Mouse (Mus musculus): ENCODE results near the gene Ddx25.
A peak's percentile ranks its signal among the peaks of the same experiment; 100 is the strongest.

Gene Ddx25

DNA sequence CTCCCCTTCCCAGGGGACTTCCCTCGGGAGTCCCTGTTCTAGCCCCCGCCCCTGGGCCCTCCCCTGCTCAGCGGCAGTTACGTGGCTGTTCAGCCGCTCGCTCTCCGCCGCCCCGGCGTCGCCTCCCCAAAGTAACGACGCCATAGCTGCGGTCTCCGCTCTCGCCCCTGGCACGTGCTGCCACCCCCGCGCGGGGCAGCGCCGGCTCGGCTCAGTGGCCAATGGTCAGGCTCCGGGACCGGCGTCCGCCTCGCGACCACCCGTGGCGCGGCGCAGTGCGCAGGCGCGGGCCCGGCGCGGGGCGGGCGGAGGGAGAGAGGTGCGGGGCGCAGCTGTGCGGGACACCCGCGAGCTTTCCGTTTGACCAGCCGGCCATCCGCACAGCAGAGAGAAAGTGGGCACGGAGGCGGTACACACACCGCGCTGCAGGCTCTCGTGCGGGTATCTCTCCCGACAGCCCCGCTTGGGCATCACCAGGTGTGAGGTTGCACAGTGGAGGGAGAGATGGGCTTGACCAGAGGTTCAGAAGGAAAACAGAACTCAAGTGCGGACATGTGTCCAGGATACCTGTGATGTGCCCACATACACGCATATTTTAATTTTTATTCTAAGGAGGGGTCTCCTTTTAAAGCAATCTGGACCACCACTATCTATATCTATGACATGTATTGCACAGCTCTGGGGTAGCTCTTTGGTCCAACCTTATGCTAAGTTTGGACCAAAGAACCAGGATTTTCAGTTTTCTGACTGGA is at the start of gene Ddx25, which contains the start of gene Pus3:
TSS of gene Ddx25 (minus strand) at position 272 of the 752 bp plus-strand sequence.
TSS of gene Pus3 (plus strand) at position 339 of the 752 bp plus-strand sequence.
- DNase-seq, result peak in 1 of 2 experiments; percentile 26

DNA sequence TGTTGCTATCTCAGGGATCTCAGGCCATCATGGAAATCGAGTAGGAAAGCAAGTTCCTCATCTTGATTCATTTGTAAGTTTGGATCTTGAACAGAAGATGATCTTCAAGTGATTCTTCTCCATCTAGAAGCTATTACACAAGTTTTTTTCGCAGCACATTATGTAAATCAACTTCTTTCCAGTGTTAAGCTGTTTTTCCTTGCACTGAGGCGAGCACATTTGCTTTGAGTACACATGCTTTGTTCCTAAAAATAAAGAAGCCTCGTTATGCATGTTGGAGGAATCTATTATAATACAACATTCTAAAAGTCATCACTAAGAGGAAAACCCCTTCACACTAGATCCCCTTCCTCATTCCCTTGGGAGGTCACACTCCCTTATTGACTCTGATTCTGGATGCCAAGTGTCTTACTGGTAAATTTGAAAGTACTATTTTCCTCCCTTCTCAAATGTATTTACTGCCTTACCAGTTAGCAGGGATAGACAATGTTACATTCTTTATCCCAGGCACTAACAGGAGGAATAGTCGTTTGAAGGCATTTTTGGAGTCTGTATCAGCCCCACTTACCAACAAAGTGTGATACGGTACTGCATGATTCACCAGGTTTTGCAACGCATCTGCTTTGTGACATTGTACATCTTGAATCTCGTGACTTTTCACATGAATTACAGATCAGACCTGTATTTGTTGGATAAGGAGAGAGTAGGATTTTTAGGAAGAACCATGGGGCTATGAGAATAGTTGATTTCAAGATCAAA is 49.5 kb upstream of the Ddx25 start:
- no peak for DNase-seq

DNA sequence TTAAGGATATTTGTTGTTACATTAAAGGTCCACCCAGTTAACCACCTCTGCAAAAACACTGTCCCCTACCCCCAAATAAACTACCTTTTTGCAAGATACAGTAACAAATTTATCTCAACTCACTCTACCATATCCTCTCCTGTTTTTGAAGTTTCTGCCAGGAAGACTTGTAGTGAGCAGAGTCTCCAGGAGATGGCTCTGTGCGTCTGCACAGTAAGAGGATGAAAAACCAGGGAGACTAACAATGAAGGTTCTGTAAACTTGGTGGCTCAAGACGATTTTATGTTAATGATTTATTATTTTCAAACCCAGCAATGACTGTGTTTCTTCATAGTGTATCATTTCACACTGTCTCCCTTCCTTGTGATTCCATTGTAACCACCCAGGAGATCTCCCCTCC is 34.6 kb upstream of the Ddx25 start:
- peak; percentile 14 to 69 for DNase-seq

DNA sequence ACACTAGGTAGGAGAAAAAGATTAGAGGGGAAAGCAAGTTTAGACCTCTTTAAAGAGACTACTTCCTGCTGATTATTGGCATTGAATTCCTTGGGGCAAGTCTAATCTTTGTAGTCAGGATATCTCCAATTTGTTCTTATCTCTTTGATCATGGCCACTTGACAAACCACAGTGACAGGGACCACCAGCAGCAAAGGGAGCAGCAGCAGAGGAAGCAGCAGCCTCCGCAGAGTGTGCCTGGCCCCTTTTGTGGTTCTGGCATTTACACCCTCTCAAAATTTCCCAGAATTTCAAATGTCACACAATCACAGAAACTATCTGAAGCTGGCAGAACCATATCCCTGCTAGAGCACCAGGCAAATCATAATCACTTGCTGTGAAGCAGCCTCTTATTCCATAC is 29.3 kb upstream of the Ddx25 start:
- no peak for DNase-seq

DNA sequence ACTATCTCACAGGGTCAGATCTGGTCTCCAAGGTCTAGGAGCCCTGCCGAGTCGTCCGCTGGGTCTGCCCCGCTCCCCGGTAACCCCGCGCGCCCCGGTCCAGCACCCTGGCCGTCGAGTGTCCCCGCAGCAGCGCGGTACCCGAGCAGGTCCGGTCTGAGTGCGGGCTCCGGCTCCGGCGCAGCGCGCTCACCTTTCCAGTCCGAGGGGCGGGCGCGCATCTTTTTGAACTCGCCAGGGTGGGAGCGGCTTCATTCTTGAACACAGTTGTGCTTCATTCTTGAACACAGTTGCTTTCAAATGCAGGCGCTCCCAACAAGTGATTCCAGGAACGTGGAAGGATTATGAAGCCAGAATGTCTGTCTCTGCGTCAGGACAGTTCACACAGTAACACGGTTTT is 16.1 kb upstream of the Ddx25 start:
- peak in 1 of 2 experiments; percentile 2 for DNase-seq

DNA sequence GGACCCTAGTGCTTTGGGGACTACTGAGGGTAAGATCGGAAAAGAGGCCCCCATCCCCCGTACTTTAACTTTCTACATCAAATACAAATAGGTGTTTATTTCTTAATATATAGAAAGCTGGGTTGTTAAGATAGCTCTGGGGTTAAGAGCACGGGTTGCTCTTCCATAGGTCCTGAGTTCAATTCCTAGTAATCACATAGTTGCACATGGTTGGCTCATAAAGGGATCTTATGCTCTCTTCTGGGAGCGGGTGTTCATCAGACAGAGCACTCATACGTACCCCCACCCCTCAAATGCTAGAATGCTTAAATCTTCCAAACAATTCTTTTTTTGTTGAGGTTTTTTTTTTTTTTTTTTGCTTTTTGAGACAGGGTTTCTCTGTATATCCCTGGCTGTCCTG is 12.3 kb upstream of the Ddx25 start:
- DNase-seq, result no peak

DNA sequence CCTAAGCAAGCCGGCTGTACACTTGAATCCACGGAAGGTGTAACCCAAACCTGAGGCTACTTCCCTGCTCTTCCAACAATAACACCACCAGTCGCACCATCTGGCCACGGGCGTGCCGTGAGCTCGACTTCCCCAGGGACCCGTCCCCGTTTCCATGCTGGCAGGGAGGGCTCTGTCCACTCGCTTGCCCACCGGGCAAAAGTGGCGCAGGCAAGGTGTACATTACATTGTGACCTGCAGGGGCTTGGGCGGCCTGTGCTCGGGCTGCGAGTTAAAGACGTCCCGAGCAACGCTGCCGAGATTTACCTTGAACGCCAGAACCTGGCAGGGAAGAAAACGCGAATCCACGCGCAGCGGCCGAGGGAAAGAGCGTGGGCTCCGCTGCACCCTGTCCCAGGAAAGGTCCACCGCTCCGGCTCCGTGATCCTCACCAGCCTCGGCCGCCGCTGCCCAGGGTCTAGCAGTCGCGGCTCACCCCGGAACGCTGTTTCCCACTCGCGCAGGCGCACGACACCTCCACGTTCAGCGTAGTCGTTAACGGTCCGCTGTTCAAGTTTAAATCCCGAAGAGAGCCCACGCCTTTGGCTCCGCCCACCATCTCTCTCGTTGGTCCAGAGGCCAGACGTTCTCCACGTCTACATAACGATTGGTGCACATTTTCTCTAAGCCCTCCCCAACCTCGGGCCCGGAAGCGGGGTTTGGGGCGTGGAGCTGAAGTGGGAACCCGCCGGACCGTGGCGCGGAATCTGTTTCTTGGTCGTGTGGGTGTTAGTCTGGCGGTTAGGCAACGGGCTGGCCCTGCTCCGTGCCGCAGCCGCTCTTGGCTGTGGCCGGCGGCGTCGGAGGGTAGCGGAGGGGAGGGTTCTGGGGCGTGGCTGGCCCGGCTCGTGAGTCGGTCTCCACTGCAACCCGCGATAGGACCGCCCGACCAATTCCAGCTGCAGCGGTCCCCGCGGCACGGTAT is 11.5 kb upstream of the Ddx25 start, which contains the start of the genes Pate2 and Hyls1:
TSS of gene Pate2 (plus strand) at position 714 of the 964 bp plus-strand sequence.
TSS of gene Hyls1 (minus strand) at position 828 of the 964 bp plus-strand sequence.
- peak; percentile 97 for DNase-seq

DNA sequence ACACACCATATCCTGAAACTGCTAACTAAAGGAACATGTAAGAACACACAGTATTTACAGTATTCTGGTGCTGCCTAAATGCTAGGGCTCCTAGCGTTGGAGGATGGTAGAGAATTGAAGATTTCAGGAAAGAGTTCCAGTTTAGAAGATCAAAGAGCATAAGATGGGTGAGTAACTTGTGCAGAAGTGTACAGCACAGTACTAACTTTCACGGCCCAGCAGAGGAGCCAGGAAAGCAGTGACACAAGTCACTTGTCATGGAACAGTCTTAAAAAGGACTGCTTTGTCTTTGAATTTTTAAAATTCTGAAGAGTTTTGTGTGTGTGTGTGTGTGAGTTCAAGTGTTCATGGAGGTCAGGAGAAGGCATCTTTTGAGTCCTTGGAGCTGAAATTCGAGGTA is 9.7 kb upstream of the Ddx25 start:
- no peak for DNase-seq

DNA sequence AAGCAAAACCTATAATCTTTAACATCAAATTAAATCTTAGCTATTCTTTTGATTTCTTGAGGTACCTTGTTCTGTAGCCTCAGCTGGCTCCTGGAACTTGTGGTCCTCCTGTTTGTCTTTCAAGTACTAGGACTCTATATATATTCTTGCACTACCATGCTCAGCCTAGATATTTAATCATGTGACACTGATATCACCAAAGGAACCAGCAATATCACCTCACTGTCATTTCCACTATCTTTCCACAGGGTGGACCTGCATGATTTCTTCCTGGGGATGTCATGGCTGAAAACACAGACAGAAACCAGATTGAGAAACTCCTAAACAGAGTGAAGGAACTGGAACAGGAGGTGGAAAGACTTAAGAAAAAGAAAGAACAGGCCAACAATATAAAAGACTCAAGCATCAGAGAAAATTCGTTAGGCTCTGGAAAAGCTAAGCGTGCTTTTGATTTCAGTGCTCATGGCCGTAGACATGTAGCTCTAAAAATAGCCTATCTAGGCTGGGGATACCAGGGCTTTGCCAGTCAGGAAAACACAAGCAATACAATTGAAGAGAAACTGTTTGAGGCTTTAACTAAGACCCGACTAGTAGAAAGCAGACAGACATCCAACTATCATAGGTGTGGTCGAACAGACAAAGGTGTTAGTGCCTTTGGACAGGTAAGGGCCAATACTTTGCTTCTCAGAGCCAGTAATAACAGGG is 6.4 kb upstream of the Ddx25 start:
- DNase-seq, result no peak

DNA sequence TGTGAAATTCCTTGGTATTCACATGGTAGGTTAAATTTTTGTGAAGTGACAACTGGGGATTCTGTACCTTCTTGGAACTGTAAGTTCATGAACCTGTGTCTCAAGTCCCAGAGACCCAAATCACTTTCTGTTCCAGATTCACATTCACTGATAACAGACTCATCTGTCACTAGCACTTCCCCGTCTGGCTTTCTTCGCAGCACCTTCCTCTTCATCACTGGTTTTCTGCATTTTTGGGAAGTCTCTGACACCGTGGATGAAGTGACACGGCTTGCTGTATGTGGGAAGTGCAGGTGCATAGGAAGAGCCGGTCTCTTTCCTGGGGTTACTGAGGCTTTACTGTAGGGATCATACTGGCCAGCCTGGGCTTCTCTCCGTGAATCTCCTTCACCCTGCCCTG is 3.3 kb upstream of the Ddx25 start:
- DNase-seq, result no peak

DNA sequence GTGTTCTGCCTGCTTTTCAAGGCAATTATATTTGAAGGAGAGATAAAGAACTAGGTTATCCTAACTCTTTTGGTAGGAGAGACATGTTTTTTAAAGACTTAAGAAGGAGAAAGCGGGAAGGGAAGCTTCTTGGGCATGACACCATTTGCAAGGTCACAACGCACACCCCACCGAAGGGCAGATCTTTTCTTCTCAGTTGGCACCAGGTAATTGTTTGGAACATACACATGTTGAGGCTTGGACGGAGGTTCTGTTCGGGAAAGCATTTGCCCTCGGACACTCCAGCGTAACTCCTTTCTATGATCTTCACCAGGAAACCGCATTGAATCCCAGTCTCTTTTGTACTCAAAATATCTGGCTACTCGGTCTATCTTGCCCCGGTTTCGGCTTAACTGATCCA is 2.7 kb upstream of the Ddx25 start:
- DNase-seq, result no peak

DNA sequence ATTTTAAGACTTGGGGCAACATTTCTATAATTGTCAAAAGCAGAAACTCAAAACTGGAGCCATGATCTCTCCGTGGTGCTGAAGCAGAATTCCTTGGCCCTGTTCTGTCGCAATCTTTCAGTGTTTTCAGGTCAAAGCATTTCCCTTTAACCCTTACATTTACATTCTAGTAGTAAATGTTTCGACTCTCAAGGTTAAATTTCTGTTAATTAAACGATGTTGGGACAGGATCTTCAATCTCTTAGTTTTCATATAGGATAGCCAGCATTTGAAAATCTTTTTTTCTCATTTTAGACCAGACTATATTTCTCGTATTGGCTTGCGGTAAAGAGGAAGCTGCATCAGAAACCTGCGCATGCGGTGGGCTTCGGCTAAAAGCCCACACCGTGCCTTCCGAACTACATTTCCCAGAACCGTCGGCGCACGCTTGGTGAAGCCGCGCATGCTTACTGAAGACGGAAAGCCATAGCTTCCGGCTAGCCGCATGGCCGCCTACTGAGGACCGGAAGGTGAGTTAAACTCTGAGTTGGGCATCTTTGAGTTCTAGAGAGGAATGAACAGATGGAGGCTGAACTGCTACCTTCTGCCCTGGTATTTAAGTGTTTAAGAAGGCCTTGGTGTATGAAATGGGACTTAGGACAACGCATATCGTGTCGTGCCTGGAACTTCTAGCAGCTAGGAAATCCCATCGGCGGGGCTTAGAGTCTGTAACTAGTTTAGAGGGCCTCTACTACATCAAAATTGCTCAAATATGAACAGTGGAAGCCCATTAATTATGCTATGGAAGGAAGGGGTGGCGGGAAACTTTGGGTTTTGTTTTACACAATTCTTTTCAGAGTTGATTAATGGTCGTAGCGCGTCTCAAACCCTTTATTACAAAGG is 922 bp upstream of the Ddx25 start:
- DNase-seq, result peak; percentile 83 to 85

DNA sequence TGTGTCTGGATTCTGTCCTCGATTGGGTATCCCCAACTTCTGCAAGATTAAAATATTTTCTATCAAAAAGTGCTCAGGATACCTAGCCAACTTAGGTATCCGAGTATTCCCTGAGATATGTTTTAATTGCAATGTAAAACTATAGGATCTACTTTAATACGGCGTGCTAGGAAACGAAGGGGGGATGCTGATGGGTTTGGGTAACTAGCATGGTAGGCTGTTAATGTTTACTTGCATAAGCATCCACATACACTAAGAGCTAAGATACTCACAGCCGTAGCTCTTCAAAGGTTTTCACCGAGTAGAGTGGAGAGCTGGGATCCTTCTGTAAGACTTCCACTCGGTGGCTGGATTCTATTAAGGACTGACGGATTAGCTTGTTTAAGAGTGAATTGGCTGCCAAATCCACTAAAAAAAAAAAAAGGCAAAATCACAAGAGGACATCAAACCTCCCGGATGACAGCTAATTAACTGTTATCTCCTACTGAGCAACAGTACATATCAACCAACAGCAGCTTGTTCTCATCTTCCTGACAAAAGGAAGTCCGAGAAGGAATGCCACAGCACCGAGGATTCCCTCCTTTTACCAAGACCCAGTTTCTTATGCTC is 1.7 kb downstream of the Ddx25 start:
- DNase-seq, result no peak

DNA sequence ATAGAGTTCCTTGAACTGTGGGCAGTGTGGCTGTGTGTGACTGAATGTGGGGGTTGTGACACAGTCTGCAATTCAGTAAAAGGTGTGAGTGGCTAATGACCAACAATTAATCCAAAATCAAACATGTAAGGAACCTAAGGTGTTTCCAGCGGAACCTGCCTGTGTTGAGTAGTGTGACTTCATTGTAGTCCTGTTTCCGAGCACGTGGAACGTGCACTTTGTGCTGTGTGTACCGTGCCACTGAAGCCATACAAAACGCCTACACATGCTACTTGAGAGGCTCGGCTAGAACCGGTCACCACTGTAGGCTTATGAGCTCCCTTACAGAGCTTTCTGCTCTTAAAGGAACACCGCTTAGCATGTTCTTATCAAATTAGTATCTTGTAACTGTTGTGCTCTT is 9.9 kb downstream of the Ddx25 start:
- DNase-seq, result no peak

DNA sequence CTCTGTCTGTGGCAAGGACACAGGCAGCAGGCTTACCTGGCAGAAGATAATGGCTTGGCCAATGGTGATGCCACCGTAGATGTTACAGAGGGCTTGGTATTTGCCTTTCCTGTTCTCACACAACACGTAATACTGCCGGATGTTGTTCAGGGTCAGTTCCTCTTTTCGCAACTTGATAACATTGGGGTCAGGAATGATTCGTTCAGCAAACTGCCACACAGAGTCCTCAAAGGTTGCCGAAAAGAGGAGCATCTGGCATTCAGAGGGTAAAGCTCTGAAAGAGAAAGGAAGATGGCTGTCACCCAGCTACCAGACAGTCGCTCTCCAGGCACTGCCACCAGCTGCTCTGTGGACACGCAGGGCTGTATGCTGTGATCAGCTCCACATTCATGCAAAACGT is 11.6 kb downstream of the Ddx25 start:
- DNase-seq, result no peak

DNA sequence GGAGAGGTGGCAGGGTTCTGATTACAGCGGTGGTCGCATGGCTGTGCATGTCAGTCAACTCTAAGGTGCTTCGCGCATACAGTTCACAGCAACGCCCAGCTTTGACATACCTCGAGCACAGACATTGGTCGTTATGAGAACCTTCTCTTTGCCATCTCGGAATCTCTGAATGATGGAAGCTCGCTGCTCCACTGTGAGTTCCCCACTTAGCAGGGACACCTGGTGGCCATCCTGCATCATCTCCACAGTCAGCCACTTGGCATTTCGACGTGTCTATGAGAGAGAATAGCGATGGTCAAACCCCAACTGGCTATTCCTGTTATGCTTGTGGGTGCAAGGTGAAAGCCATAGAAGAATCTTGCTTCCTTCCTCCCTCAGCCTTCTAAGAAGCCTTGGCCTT is 12.6 kb downstream of the Ddx25 start:
- no peak for DNase-seq

DNA sequence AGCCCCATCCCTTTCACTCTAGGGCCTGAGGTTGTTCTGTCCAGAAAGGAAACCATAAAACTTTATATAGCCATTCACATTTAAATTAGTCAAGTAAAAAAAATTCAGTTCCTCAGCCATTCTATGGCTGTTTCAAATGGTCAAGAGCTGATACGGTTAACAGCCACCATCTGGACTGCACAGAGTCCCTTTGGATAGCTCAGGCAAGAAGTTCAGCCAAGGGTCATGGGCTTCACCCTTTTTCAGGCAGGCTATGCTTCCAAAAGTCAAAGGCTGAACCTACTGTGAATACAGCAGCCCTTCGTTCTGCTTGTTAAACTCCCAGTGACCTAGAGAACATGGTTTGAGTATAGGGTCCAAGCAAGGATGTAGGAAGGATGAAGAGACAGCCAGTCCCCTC is 13.7 kb downstream of the Ddx25 start:
- DNase-seq, result peak in 1 of 2 experiments; percentile 33

DNA sequence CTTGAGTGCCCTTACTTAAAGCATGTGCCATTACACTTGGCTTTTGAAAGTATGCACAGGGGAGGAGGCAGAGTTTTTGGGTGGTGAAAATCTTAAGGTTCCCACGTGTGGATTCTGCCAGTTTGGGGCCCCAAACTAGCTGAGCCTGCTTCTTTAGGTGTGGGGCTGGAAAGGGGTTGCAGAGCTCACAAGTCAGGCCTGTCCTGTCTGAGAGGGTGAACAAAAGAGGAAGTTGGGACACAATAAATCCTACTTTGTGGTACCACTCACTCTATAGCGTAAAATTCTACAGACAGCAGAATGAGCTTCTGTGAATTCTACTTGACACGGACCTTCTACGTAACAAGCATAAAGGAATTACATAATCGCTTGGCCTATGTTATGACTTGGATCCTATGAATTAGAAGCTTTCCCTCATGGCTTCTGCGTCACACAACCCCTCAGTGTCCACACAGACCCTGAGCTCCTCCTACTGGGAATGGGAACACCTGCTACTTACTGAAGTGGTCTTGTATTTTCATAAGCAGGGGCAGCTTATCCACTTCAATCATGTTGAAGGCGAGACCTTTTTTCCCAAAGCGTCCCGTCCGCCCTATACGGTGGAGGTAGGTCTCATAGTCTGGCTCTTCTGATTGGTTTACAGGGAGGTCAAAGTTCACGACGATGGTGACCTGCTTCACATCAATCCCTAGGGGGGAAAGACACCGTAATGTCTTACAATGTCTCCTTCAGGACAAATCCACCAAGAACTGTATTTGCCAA is 15.0 kb downstream of the Ddx25 start:
- no peak for DNase-seq

DNA sequence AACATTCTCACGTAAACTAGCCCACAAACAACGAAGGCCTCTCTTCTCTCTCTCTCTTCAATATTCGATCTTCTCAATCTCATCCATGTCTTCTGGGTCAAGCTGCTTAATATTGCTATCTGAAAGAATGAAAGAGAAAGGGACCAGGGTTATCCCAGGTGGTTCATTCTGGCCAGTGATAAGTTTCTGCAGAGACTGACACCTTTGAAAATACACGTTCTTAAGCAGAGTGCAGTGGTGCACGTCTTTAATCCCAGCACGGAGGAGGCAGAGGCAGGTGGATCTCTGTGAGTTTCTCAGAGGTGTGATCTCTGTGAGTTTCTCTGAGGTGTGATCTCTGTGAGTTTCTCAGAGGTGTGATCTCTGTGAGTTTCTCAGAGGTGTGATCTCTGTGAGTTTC is 16.4 kb downstream of the Ddx25 start:
- no peak for DNase-seq

DNA sequence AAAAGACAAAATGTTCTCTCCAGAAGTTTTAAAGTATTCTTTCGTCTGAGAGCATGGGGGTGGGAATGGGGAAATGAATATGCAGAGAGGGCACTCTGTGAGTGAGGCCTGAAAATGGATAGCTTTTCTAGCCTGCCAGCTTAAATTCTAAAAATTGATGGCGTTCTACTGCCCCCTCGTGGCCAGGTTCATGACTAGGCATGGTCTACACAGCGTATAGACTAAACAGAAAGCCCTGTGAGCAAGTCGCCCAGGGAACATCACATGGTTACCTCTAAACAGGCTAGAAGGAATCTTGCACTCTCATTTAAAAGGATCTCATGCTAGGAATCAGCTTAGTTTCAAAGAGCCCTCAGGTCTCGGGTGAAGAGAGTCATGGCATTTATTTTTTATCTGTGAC is 16.8 kb downstream of the Ddx25 start:
- peak; percentile 76 to 92 for DNase-seq
